Mouse (Mus musculus) gastrocnemius, postnatal 4 days (tissue): ENCODE measurements around the gene Rsph10b. TPM values are rescaled to one million over a fixed set of nuclear protein-coding genes. Genes with fewer than 3 reads are reported as not detected.
A peak's percentile ranks its signal among the peaks of the same experiment; 100 is the strongest.
"Not testable (repeated sequence)": the region's sequence is repeated elsewhere in the genome, so short reads cannot be mapped to it uniquely, and the experiment has no call there.

Experiments used
- DNase-seq, 2 experiments: peaks; one replicate each; pipeline ENCODE4 v3.0.0; 2021 to 2022; ENCODE audit warnings: low spot score in 2 of 2, mixed read lengths in 2 of 2
- total RNA-seq, 2 experiments: library from RNA; stranded (reverse); gene quantifications; 2 replicates each; pipeline ENCODE4 v1.2.3; 2021

Rsph10b gene
- total RNA-seq, 2 experiments from 2014 or later: 2.5 to 2.7 TPM

- no peak for DNase-seq
Measured at GRCm38 (mm10) chr5:143990086-143990485, 57.3 kb downstream of the Rsph10b start.

- DNase-seq: no peak
Measured at GRCm38 (mm10) chr5:143992661-143993060, 59.8 kb downstream of the Rsph10b start.

- no peak for DNase-seq
Measured at GRCm38 (mm10) chr5:143993260-143993659, 60.4 kb downstream of the Rsph10b start.

GRCm38 (mm10) chr5:143993849-143994248, 61.0 kb downstream of the Rsph10b start:
- DNase-seq: no peak

- no peak for DNase-seq
Measured at GRCm38 (mm10) chr5:143994632-143995365, 62.0 kb downstream of the Rsph10b start.

GRCm38 (mm10) chr5:143999409-143999808, 66.6 kb downstream of the Rsph10b start:
- no peak for DNase-seq

- DNase-seq: no peak
Measured at GRCm38 (mm10) chr5:144002461-144003192, 69.8 kb downstream of the Rsph10b start.

- not testable (repeated sequence) for DNase-seq
Measured at GRCm38 (mm10) chr5:144013366-144014134, 80.7 kb downstream of the Rsph10b start.

GRCm38 (mm10) chr5:144014551-144015311, 81.9 kb downstream of the Rsph10b start, which contains the start of gene Ccz1:
Gene Ccz1, minus strand, starts transcription at chr5:144014877.
- peak; percentile 48 to 72 for DNase-seq

GRCm38 (mm10) chr5:144015312-144015650, 82.4 kb downstream of the Rsph10b start:
- no peak for DNase-seq

GRCm38 (mm10) chr5:144015845-144016244, 83.0 kb downstream of the Rsph10b start:
- no peak for DNase-seq

GRCm38 (mm10) chr5:144026620-144027263, 93.9 kb downstream of the Rsph10b start, which contains the start of gene Ocm:
Gene Ocm, minus strand, starts transcription at chr5:144026670.
- no peak for DNase-seq

GRCm38 (mm10) chr5:144032491-144032890, 99.7 kb downstream of the Rsph10b start:
- no peak for DNase-seq

- DNase-seq: no peak
Measured at GRCm38 (mm10) chr5:144034567-144034966, 101.7 kb downstream of the Rsph10b start.

Other genes with a start within 250 kb of the Rsph10b start
- gene Usp42, start 200.8 kb upstream of the Rsph10b start, total RNA-seq: 10 to 100 TPM; 11.9 to 13.1 TPM
- gene Eif2ak1, start 115.2 kb upstream of the Rsph10b start, total RNA-seq: 10 to 100 TPM; 28.7 to 31.7 TPM
- under 1 TPM; 0.25 to 0.26 TPM for gene Ankrd61, start 35.4 kb upstream of the Rsph10b start, total RNA-seq
- 10 to 100 TPM; 92.1 to 96.2 TPM for gene Aimp2, start 23.2 kb upstream of the Rsph10b start, total RNA-seq
- gene Pms2, start 23.1 kb upstream of the Rsph10b start, total RNA-seq: 10 to 100 TPM; 11.0 to 15.4 TPM
- gene Gm42421, start 4.9 kb upstream of the Rsph10b start, total RNA-seq: not detected
- 10 to 100 TPM; 40.8 to 43.7 TPM for gene Ccz1, start 81.8 kb downstream of the Rsph10b start, total RNA-seq
- not detected for gene Ocm, start 93.6 kb downstream of the Rsph10b start, total RNA-seq
- 10 to 100 TPM; 13.8 to 15.0 TPM for gene Lmtk2, start 167.4 kb downstream of the Rsph10b start, total RNA-seq